Mouse (Mus musculus) left cerebral cortex, postnatal 4 days (tissue): ENCODE results near the gene Krtap4-7. TPM values are rescaled to one million over a fixed set of nuclear protein-coding genes. Genes with fewer than 3 reads are reported as not detected.
"Not testable (repeated sequence)": the region's sequence is repeated elsewhere in the genome, so short reads cannot be mapped to it uniquely, and the experiment has no call there.

Source experiments
- DNase-seq: peaks from one replicate; pipeline ENCODE4 v3.0.0-alpha.2; 2022
- intact Hi-C: fragments of 180-260 bp; cut with DNase I; formaldehyde crosslinking; loops from one replicate; pipeline ENCODE4 v1.15.1; 2025
- total RNA-seq, 2 experiments: library from RNA; stranded (reverse); gene quantifications; 2 replicates each; pipeline ENCODE4 v1.2.3; 2021

Gene Krtap4-7
- not detected for total RNA-seq

GRCm38 (mm10) chr11:99643635-99644139 is at the start of gene Krtap4-7:
TSS of gene Krtap4-7 (minus strand) at chr11:99644089.
- intact Hi-C loops, DNase-seq: not testable (repeated sequence)

GRCm38 (mm10) chr11:99690463-99690862 is 46.6 kb upstream of the Krtap4-7 start, which contains the start of gene Gm14190:
TSS of gene Gm14190 (minus strand) at chr11:99690740.
- DNase-seq: no peak
- intact Hi-C loops: no loop called here

- intact Hi-C loops: loop anchor here (5.0 kb wide), 1 partner anchor 37 kb away; no protein-coding TSS in a partner anchor
- DNase-seq: not testable (repeated sequence)
Observed at GRCm38 (mm10) chr11:99685235-99685634, 41.3 kb upstream of the Krtap4-7 start.

GRCm38 (mm10) chr11:99683481-99683880 is 39.6 kb upstream of the Krtap4-7 start:
- intact Hi-C loops: no loop called here
- DNase-seq: peak; percentile 41

- intact Hi-C loops: no loop called here
- no peak for DNase-seq
Observed at GRCm38 (mm10) chr11:99665860-99666259, 22.0 kb upstream of the Krtap4-7 start, which contains the start of gene Krtap4-6. TSS of gene Krtap4-6 (minus strand) at chr11:99665960.

GRCm38 (mm10) chr11:99662802-99663201 is 18.9 kb upstream of the Krtap4-7 start:
- no peak for DNase-seq
- intact Hi-C loops: no loop called here

- no peak for DNase-seq
- intact Hi-C loops: no loop called here
Observed at GRCm38 (mm10) chr11:99659256-99659655, 15.4 kb upstream of the Krtap4-7 start.

GRCm38 (mm10) chr11:99658467-99659010 is 14.7 kb upstream of the Krtap4-7 start, which contains the start of gene Gm11563:
TSS of gene Gm11563 (minus strand) at chr11:99658960.
- DNase-seq, intact Hi-C loops: not testable (repeated sequence)

- DNase-seq: no peak
- intact Hi-C loops: no loop called here
Observed at GRCm38 (mm10) chr11:99657051-99657450, 13.2 kb upstream of the Krtap4-7 start.

GRCm38 (mm10) chr11:99650136-99650535 is 6.2 kb upstream of the Krtap4-7 start, which contains the start of gene Gm11555:
TSS of gene Gm11555 (minus strand) at chr11:99650236.
- DNase-seq: no peak
- intact Hi-C loops: no loop called here

GRCm38 (mm10) chr11:99646444-99646843 is 2.6 kb upstream of the Krtap4-7 start:
- intact Hi-C loops: no loop called here

GRCm38 (mm10) chr11:99644351-99644750 is 462 bp upstream of the Krtap4-7 start:
- intact Hi-C loops: no loop called here
- DNase-seq: no peak

More at GRCm38 (mm10) chr11:99646444-99646843, 2.6 kb upstream of the Krtap4-7 start:
- DNase-seq: no peak

- no peak for DNase-seq
- intact Hi-C loops: no loop called here
Observed at GRCm38 (mm10) chr11:99640926-99641325, 3.0 kb downstream of the Krtap4-7 start.

- intact Hi-C loops: no loop called here
Observed at GRCm38 (mm10) chr11:99637086-99637485, 6.8 kb downstream of the Krtap4-7 start.

GRCm38 (mm10) chr11:99634653-99635134 is 9.2 kb downstream of the Krtap4-7 start, which contains the start of gene Krtap4-2:
TSS of gene Krtap4-2 (minus strand) at chr11:99635084.
- intact Hi-C loops: no loop called here

More at GRCm38 (mm10) chr11:99637086-99637485, 6.8 kb downstream of the Krtap4-7 start:
- DNase-seq: no peak

GRCm38 (mm10) chr11:99633293-99633692 is 10.6 kb downstream of the Krtap4-7 start:
- intact Hi-C loops: no loop called here
- no peak for DNase-seq

More at GRCm38 (mm10) chr11:99634653-99635134, 9.2 kb downstream of the Krtap4-7 start, which contains the start of gene Krtap4-2:
- DNase-seq: no peak

GRCm38 (mm10) chr11:99630890-99631289 is 13.0 kb downstream of the Krtap4-7 start:
- intact Hi-C loops: no loop called here
- DNase-seq: no peak

GRCm38 (mm10) chr11:99628138-99628537 is 15.8 kb downstream of the Krtap4-7 start, which contains the start of gene Krtap4-1:
TSS of gene Krtap4-1 (minus strand) at chr11:99628238.
- intact Hi-C loops: no loop called here
- DNase-seq: no peak

- intact Hi-C loops: no loop called here
- no peak for DNase-seq
Observed at GRCm38 (mm10) chr11:99620335-99620734, 23.6 kb downstream of the Krtap4-7 start, which contains the start of gene Gm11562. TSS of gene Gm11562 (minus strand) at chr11:99620435.

GRCm38 (mm10) chr11:99614796-99615363 is 29.0 kb downstream of the Krtap4-7 start, which contains the start of gene Krtap2-4:
TSS of gene Krtap2-4 (minus strand) at chr11:99614846.
- intact Hi-C loops: no loop called here
- no peak for DNase-seq

GRCm38 (mm10) chr11:99610089-99610488 is 33.8 kb downstream of the Krtap4-7 start, which contains the start of gene Gm11937:
TSS of gene Gm11937 (minus strand) at chr11:99610189.
- DNase-seq, intact Hi-C loops: not testable (repeated sequence)
